Mouse (Mus musculus) lung, adult 2 months (tissue): ENCODE data around the gene Ncan.

ENCODE experiments used
- CTCF ChIP-seq: fragments of 200-500 bp; IDR thresholded peaks from 2 replicates; pipeline ENCODE4 v1.5.1; 2011; ENCODE audit warnings: mild to moderate bottlenecking, low read length, control low read depth; ENCODE audit not compliant: insufficient read depth
- POLR2A ChIP-seq: fragments of 200-500 bp; IDR thresholded peaks from 2 replicates; pipeline ENCODE4 v1.6.1; 2011; ENCODE audit warnings: low read depth, mild to moderate bottlenecking, control low read depth, low read length, borderline replicate concordance; ENCODE audit errors: extremely low read depth

GRCm38 (mm10) chr8:70087237-70087636 is 33.4 kb downstream of the Ncan start:
- TF ChIP-seq CTCF = no peak
- no peak for TF ChIP-seq POLR2A
